Mouse (Mus musculus) CH12.LX (cell line): ENCODE results near the gene Csrp1. TPM values are rescaled to one million over a fixed set of nuclear protein-coding genes. Genes with fewer than 3 reads are reported as not detected.

Experiments used
- DNase-seq: peaks from one replicate; pipeline ENCODE4 v3.0.0-alpha.2; 2013; ENCODE audit errors: extremely low read depth
- H3K27ac ChIP-seq: 2 replicates; pipeline ENCODE4 v1.5.1; 2012; ENCODE audit warnings: low read depth, mild to moderate bottlenecking, control low read depth, moderate library complexity; ENCODE audit not compliant: insufficient read depth
- H3K27me3 ChIP-seq: replicated peaks from 2 replicates; pipeline ENCODE3; 2012; ENCODE audit warnings: inconsistent platforms
- H3K36me3 ChIP-seq, 2 experiments: replicated peaks in 1 of 2; 2 replicates each; pipeline versions ENCODE3 to v1.6.1; 2012; ENCODE audit warnings: inconsistent platforms in 1 of 2, low read length in 1 of 2, mild to moderate bottlenecking in 1 of 2, mixed read lengths in 1 of 2, moderate library complexity in 1 of 2; ENCODE audit not compliant: control insufficient read depth in 1 of 2, insufficient read depth in 1 of 2
- H3K4me1 ChIP-seq, 2 experiments: 2 replicates each; pipeline ENCODE4 v1.6.1; 2012; ENCODE audit warnings: inconsistent platforms in 1 of 2, moderate library complexity in 1 of 2; ENCODE audit not compliant: insufficient read depth in 2 of 2, control insufficient read depth in 1 of 2
- H3K4me2 ChIP-seq: 2 replicates; pipeline ENCODE4 v1.6.1; 2012; ENCODE audit warnings: low read depth, mild to moderate bottlenecking, control low read depth; ENCODE audit not compliant: poor library complexity, insufficient read depth, severe bottlenecking
- H3K4me3 ChIP-seq, 3 experiments: fragments of 150-350 bp in 1 of 3; sonication (generic) in 1 of 3; replicated peaks in 1 of 3; 2 replicates each; pipeline versions ENCODE3 to v1.5.1; 2011 to 2012; ENCODE audit warnings: low read depth in 2 of 3, low read length in 2 of 3, mild to moderate bottlenecking in 2 of 3, moderate library complexity in 2 of 3, control low read depth in 1 of 3, improper control_type of control experiment in 1 of 3, inconsistent platforms in 1 of 3, mixed read lengths in 1 of 3; ENCODE audit not compliant: poor library complexity in 1 of 3
- H3K79me2 ChIP-seq: replicated peaks from 2 replicates; pipeline ENCODE4 v1.6.1; 2012; ENCODE audit warnings: mild to moderate bottlenecking, moderate library complexity; ENCODE audit not compliant: control insufficient read depth, poor library complexity, insufficient read depth, severe bottlenecking; ENCODE audit errors: extremely low read depth
- H3K9ac ChIP-seq: 2 replicates; pipeline ENCODE4 v1.6.1; 2012; ENCODE audit warnings: low read depth, mild to moderate bottlenecking, control low read depth, moderate library complexity; ENCODE audit not compliant: insufficient read depth
- H3K9me3 ChIP-seq: replicated peaks from 2 replicates; pipeline ENCODE3; 2012; ENCODE audit warnings: low read length, inconsistent platforms, mixed read lengths
- CTCF ChIP-seq, 2 experiments: IDR thresholded peaks in 1 of 2; conservative IDR thresholded peaks in 1 of 2; 2 replicates each; pipeline ENCODE4 v1.5.1; 2011 to 2012; ENCODE audit warnings: low read depth in 2 of 2, low read length in 2 of 2, improper control_type of control experiment in 1 of 2, inconsistent platforms in 1 of 2, mild to moderate bottlenecking in 1 of 2, moderate library complexity in 1 of 2
- GABPA ChIP-seq: IDR thresholded peaks from 2 replicates; pipeline ENCODE4 v1.6.1; 2012; ENCODE audit warnings: low read depth, low read length, improper control_type of control experiment, inconsistent platforms; ENCODE audit not compliant: insufficient replicate concordance
- JUN ChIP-seq: IDR thresholded peaks from 2 replicates; pipeline ENCODE4 v1.6.1; 2011; ENCODE audit warnings: low read depth, mild to moderate bottlenecking, low read length, improper control_type of control experiment, moderate library complexity; ENCODE audit not compliant: insufficient read depth
- KAT2A ChIP-seq: IDR thresholded peaks from 2 replicates; pipeline ENCODE4 v1.6.1; 2012; ENCODE audit warnings: low read length, improper control_type of control experiment, inconsistent platforms; ENCODE audit not compliant: insufficient replicate concordance
- MAFK ChIP-seq: IDR thresholded peaks from 2 replicates; pipeline ENCODE4 v1.6.1; 2011; ENCODE audit warnings: low read length, improper control_type of control experiment; ENCODE audit not compliant: insufficient replicate concordance
- PAX5 ChIP-seq: IDR thresholded peaks from 2 replicates; pipeline ENCODE4 v1.6.1; 2012; ENCODE audit warnings: low read length, inconsistent platforms, mixed read lengths
- TBP ChIP-seq: conservative IDR thresholded peaks from 2 replicates; pipeline ENCODE4 v1.6.1; 2011; ENCODE audit warnings: low read depth, low read length, improper control_type of control experiment
- dilution Hi-C: fragments of 300-500 bp; cut with MboI; formaldehyde crosslinking; loops from 2 replicates; pipeline ENCODE4 v1.14.3; 2020; ENCODE audit warnings: low sequenced_read_pairs; ENCODE audit not compliant: extremely low pct_unique_long_range_greater_than_20kb, extremely low pct_ligation_motif_present
- in situ Hi-C: fragments of 300-500 bp; cut with MboI; formaldehyde crosslinking; loops from 3 replicates; pipeline ENCODE4 v1.14.3; 2019; ENCODE audit warnings: low sequenced_read_pairs, low pct_ligation_motif_present, low pct_unique_long_range_greater_than_20kb, mixed read lengths
- polyA plus RNA-seq: library from polyadenylated mRNA; unstranded; fragments of >175 nt; gene quantifications from 2 replicates; pipeline ENCODE4 v1.2.1, GENCODE M21; 2012; ENCODE audit warnings: low read depth; ENCODE audit not compliant: insufficient read length
- total RNA-seq, 2 experiments: library from RNA; depleted of rRNA; stranded (reverse); fragments of 300-350 nt in 1 of 2; fragments of >200 nt in 1 of 2; gene quantifications; 2 replicates each; pipeline ENCODE4 v1.2.3; 2012 to 2014

The Csrp1 gene
- total and polyA plus RNA-seq, 3 experiments: 45.9 to 54.3 (median 49.4) TPM

- in situ Hi-C loops: no loop called here
- Histone ChIP-seq H3K4me2 (no peak overlapping the region), H3K4me1 (0 out of 4 replicates have a peak, but pooled peaks cover 0 to 2% of the 10 kb centered on the region in 2 experiments), H3K79me2 (no peaks in the 10 kb centered on the region), H3K9me3 (peaks cover 4% of the 10 kb centered on the region), H3K36me3 (no peaks in the 10 kb centered on the region), H3K27me3 (peaks cover 46% of the 10 kb centered on the region), H3K9ac (no peak overlapping the region), H3K27ac (no peak overlapping the region), H3K4me3 (no peak overlapping the region)
- no peak for DNase-seq
- TF ChIP-seq JUN (no peak), GABPA (no peak)
- dilution Hi-C loops: no loop called here
These were observed 18.5 kb upstream of the Csrp1 start for GRCm38 (mm10) chr1:135701314-135701713.

GRCm38 (mm10) chr1:135702722-135703121, 17.1 kb upstream of the Csrp1 start:
- no peaks in the 10 kb centered on the region for H3K36me3 ChIP-seq
- in situ Hi-C loops: no loop called here
- no peak overlapping the region for H3K27ac ChIP-seq
- dilution Hi-C loops: no loop called here
- H3K4me3 ChIP-seq: no peak overlapping the region
- peaks cover 7% of the 10 kb centered on the region for H3K9me3 ChIP-seq
- 0 out of 4 replicates have a peak, but pooled peaks cover 0 to 2% of the 10 kb centered on the region in 2 experiments for H3K4me1 ChIP-seq
- no peak for TF ChIP-seq KAT2A
- TF ChIP-seq MAFK: no peak
- no peak overlapping the region for H3K9ac ChIP-seq
- DNase-seq: no peak
- peaks cover 33% of the 10 kb centered on the region for H3K27me3 ChIP-seq
- no peak overlapping the region for H3K4me2 ChIP-seq
- H3K79me2 ChIP-seq: no peaks in the 10 kb centered on the region

- peaks cover 20% of the 10 kb centered on the region for H3K27me3 ChIP-seq
- in situ Hi-C loops (no loop called here), dilution Hi-C loops (no loop called here)
- H3K27ac ChIP-seq: no peak overlapping the region
- H3K36me3 ChIP-seq: no peaks in the 10 kb centered on the region
- H3K4me1 ChIP-seq: 0 out of 4 replicates have a peak, but pooled peaks cover 0 to 2% of the 10 kb centered on the region in 2 experiments
- no peak overlapping the region for H3K9ac ChIP-seq
- 0 out of 2 replicates have a peak, but pooled peaks have one; percentile 33 for TF ChIP-seq TBP
- TF ChIP-seq PAX5: no peak
- TF ChIP-seq CTCF (conservative IDR thresholded peaks at IDR 0.05 in 1 of 2, IDR thresholded peaks at IDR 0.05 in 1 of 2; ENCODE audit: low read depth in 2 of 2, low read length in 2 of 2): peak; percentile 29 to 44; a peak in 3 of 4 replicates
- H3K4me3 ChIP-seq: no peak overlapping the region
- H3K79me2 ChIP-seq: no peaks in the 10 kb centered on the region
- H3K4me2 ChIP-seq: no peak overlapping the region
- peaks cover 7% of the 10 kb centered on the region for H3K9me3 ChIP-seq
- DNase-seq: no peak
These were observed 15.5 kb upstream of the Csrp1 start for GRCm38 (mm10) chr1:135704317-135704821.
